Mouse (Mus musculus) cerebellum, adult 18-20 months (tissue): ENCODE results near the gene Gm17657.
"Not testable (repeated sequence)": the region's sequence is repeated elsewhere in the genome, so short reads cannot be mapped to it uniquely, and the experiment has no call there.

Experiments
- DNase-seq, 2 experiments: peaks; one replicate each; pipeline ENCODE4 v3.0.0; 2021

Gm17657 gene

DNA sequence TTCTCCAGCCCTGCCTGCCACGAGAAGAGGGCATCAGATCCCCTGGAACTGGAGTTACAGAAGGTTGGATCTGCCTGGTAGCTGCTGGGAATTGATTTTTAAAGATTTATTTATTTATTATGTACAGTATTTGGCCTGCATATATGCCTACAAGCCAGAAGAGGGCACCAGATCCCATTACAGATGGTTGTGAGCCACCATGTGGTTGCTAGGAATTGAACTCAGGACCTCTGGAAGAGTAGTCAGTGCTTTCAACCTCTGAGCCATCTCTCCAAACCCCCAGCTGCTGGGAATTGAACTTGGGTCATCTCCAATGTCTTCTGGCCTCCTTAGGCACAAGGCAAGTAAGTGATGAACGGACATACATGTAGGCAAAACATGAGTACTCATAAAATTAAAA is 5.4 kb downstream of the Gm17657 start:
- DNase-seq = no peak

DNA sequence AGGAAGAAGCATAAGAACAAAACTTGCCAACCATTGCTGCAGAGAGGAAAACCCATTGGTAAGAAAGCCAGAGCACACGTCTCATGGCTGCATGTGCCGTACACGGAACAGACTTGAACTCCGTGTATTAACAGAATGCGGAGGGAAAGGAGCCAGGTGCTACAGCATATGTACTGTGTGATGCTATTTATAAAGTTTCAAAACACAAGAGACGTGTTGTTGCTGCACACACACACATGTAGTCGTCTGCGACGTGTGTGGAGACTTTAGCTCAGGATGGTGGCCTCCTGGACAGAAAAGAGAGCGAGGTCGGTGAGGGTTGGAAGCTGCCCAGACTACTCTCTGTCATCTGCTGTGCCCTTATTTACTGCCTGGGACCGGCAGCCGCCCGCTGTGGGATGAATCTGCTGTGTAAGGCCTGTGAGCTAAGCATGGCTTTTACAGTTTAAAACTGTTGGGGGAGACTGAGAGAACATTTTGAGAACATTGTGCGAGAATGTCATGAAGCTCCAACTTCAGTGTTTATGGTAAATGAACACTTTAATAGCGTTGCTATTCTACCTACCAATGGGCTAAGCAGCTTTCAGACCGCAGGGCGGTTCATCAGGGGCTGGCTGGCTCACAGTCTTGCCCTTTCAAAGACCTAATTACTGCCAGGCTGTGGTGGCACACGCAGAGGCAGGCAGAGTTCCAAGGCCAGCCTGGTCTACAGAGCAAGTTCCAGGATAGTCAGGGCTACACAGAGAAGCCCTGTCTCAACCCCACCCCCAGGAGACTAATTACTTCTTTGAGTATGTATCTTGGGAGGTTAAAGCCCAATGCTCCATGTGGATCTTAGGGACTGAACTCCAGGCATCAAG is 6.4 kb downstream of the Gm17657 start:
- peak; percentile 62 to 63 for DNase-seq

GRCm38 (mm10) chr17:29541419-29541818 is 8.0 kb downstream of the Gm17657 start:
- DNase-seq = peak; percentile 62 to 66

DNA sequence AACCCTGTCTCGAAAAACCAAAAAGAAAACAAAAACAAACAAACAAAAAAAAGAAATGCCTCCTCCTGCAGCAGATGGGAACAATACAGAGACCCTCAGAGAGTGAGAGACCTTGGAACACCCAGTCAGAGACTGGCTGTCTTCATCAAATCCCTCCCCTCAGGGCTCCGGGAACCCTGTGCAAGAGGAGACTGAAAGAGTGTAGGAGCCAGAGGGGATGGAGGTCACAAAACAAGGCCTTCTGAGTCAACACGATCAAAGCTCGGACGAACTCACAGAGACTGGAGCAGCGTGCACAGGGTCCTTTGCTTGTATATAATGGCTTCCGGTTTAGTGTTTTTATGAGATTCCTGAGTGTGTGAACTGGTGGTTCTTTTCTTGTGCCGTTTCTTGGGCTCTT is 9.0 kb downstream of the Gm17657 start:
- DNase-seq = no peak

DNA sequence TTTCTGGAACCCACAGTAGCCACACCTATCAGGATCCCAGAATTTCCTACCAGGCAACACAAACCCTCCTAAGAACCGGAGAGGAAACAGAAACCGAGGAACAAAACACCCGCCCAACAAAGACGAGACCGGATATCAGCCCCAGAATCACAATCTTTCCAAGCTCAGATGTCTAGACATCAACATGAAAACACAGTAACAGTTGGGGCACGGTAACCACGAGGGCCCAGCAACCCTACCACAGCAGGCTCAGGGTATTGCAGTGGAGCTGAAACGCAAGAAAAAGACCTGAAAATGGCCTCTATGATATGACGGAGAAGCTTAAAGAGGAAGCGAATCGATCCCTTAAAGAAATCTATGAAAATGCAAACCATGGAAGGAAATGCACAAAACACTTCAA is 15.6 kb downstream of the Gm17657 start:
- DNase-seq = no peak

DNA sequence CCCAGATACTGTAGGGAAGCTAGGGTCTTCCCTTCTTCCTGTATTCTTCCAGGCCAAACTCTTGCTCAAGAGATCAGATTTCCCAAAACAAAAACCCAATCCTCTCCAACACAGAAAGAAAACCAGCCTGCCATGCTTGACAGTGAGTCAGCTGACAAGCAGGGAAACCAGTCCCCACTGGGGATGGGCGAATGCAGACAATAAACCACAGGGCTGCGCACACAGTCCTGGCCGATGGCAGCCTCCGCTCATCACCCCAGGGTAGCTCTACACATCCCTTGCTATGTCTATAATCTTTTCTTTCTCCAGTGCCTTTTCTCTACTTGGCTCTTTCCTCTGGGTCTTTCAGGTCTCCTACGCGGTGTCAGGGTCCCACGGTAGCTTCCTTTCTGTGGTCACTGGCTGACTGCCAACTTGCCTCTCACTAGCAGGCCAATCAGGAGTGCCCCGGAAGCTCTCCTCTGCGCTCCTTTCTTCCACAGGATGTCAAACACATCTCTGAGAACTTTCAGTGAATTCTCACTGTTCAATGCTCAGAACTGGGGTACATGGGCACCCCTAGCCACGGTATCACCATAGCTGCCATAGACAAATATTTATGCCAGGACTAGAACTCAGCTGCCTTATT is 17.6 kb downstream of the Gm17657 start:
- DNase-seq = no peak

GRCm38 (mm10) chr17:29531278-29531677 is 18.2 kb downstream of the Gm17657 start:
- no peak for DNase-seq

DNA sequence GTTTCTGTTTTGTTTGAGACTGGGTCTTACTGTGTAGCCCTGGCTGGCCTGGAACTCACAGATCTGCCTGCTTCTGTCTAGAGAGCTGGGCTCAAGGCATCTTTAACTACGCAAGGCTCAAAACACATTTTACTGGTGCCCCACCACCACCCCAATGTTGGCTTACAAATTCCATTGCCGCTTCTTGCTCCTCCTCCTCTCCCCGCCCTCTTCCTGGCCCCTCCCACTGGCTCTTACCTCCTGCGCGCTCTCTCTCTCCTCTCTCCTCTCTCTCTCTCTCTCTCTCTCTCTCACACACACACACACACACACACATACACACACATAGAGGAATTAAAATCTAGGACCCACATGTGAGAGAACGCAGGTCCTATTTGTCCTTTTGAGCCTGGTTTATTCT is 18.9 kb downstream of the Gm17657 start:
- DNase-seq = no peak

DNA sequence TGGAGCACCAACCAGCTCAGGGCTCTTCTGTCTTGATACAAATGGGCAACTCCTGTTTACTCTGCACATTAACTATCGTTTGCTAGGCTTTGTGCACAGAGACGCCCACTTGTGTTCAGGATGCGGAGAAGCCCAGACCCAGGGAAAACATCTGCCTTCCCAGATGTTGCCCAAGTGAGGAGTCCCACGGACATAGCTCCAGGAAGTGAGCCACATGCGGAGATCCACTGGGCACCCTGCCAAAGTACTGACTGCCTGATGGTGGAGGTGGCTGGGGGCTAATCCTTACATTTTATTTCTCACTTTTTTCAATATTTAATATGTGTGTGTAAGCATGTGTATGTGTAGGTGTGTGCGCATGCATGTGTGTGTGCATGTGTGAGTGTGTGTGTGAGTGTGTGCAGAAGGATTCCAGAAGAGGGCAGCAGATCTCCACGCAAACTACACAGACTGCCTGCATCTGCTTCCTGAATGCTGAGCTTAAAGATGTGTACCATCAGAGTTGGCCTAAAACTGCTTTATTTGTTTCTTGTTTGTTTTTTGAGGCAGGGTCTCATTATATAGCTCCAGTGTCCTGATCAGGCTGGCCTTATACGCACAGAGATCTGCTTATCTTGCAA is 20.8 kb downstream of the Gm17657 start:
- no peak for DNase-seq

DNA sequence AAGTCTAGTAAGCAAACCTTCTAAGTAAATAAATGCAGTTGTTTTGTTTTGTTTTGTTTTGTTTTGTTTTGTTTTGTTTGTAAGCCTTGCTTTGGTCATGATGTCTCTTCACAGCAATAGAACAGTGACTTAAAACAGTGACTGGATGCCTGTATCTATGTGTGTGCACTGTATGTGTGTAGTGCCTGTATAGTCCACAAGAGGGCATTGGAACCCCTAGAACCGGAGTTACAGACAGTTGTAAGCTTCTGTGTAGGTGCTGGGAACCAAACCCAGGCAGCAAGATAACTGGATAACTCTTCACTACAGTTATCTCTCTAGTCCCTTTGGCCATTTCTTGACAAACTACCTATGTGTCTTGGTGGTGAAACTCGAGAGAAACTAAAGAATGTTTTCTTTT is 23.8 kb downstream of the Gm17657 start:
- no peak for DNase-seq

DNA sequence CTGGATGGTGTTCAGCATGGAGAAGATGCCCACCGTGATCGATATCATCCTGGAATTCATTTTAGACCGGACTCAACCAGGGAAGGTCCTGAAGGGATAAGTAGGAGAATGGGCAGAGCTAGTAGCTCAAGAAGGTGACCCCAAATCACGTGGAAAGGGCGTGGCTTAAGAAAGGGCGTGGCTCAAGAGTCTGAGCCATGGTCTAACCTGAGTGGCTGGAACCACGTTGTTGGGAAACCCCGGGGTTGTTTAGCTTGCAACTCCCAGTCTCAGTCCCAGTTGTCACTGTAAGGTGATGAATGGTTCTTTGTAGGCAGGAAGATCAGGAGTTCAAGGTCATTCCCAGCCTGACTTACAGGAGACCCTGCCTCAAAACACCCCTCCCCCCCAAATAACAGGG is 29.7 kb downstream of the Gm17657 start:
- DNase-seq = no peak

- not testable (repeated sequence) for DNase-seq
These were observed 30.8 kb downstream of the Gm17657 start for GRCm38 (mm10) chr17:29518665-29519064.

DNA sequence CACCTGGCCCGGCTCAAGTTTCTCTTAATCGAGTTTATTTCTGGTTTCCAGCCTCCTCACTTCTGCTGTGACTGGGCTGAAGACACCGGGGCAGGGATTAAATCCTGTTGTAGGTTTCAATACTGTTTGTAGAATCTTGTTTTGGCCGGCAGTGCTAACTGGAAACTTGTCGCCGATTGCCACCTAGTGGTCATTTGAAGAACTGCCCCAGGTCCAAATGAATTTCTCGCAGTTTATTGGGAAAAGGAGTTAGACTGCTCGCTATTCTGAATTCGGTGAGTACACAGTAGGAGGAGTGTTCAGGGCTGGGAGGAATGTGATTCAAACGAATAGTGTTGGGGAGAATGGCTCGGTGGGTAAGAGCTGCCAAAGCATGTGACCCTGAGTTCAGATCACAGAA is 35.0 kb downstream of the Gm17657 start:
- DNase-seq = peak; percentile 72 to 87

- DNase-seq = no peak
These were observed 36.3 kb downstream of the Gm17657 start for GRCm38 (mm10) chr17:29513044-29513730.

DNA sequence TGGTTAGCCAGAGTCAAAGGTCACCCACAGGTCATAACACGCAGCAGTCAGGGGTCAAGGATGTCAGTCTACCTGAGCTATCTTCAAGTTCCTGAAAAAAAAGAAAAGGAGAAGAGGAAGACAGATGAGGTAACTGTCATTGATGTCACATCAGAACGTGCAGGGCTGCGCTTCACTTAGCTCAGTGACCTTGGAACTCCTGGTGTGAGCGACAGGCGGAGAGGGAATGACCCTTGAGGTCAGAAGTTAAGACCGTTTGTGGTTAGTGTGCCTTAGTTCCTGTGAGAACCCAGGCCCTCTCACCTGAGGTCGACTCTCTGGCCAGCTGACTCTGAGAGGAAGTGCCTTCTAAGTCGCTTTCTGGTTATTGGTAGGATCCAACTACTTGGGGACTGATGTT is 38.7 kb downstream of the Gm17657 start:
- no peak for DNase-seq

DNA sequence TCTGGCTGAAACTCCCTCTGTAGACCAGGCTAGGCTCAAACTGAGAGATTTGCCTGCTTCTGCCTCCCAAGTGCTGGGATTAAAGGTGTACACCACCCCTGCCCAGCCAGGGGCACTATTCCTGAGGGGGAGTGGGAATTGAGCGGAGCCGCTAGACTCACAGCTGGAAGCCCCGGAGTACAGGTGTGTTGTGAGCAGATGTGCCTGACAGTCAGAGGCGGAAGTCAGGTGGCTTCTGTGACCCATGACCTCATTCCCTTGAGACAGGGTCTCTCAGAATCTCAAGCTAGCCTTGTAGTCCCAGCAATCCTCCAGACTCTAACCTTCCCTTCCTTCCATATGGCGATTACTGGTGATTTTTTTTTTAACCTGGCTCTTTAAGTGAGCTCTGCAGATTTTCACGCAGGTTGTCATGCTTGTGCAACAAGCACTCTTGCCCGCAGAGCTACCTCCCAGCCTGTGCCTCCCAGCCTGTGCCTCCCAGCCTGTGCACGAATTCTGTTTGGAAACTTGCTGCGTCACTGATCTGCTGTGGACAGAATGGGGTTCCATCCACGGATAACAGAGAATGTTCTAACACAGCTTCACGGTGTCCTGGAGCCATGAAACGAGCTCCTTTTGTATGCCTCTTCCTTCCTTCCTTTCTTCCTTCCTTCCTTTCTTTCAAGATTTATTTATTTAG is 40.4 kb downstream of the Gm17657 start:
- no peak for DNase-seq

- DNase-seq = no peak
These were observed 45.7 kb downstream of the Gm17657 start for GRCm38 (mm10) chr17:29503700-29504099.

DNA sequence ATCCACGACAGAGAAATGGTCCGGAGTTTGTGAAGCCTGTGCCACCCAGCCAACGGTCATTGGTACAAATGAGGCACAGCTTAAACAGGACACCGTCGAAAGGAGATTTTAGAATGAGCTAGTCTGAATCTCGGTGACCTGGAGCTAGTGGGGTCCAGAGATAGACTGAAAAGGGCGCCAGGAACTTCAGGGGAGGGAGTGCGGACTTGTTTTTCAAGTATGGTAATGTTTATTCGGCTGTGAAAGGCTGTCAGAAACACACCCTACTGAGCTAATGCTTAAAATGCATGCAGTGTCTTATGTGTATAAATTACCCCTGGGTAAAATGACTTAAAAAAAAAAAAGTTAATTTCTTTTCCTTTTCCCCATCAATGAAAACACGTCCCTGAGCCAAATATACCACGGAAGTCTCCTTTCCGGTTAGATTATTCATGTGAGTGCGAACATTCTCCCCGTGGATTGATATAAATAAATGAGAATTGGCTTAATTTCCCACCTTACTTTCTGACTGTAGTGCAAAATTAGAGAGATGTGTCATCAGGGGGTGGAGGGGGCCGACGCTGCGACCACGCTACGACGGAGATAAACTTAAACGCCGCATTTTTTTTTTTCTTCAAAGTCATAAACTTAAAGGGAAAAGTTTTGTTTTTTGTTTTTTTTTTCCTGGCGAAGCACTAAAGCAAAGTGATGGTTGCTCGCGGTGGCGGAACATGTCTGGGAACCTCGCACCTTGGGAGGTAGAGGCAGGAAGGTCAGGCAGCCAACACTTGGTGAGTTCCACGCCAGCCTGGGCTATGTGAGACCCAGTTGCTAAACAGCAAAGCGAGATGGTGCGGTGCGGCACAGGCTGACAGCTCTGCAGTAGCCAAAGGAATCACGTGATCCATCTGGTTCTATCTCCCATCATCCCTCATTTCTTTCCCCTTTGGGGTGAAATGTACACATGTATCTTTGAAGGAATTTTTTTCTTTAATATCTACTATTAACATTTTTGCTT is 46.5 kb downstream of the Gm17657 start:
- DNase-seq = no peak

DNA sequence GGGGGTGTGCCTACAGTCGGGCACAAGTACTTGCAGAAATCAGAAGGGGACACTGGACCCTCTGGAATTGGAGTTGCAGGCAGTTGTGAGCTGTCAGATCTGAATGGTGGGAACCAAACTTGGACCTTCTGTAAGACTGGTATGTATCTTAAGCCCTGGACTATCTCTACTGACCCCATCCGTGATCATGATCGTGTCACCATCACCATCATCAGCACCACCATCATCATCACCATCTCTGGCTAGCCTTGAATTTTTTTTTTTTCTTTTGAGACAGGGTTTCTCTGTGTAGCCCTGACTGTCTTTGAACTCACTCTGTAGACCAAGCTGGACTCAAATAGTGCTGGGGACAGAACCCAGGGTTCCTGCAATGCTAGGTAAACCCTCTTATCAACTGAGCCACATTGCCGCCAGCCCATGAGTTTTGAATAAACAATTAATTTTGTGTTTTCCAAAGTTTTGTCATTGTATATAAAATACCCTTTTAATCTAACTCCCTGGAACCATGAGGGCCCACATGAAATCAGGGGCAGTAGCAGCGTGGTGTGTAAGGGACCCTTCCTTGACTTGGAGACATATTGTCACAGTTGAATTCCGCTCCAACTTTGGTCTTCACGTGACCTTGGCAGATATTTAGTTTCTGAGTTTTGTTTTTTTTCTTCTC is 47.3 kb downstream of the Gm17657 start:
- no peak for DNase-seq

DNA sequence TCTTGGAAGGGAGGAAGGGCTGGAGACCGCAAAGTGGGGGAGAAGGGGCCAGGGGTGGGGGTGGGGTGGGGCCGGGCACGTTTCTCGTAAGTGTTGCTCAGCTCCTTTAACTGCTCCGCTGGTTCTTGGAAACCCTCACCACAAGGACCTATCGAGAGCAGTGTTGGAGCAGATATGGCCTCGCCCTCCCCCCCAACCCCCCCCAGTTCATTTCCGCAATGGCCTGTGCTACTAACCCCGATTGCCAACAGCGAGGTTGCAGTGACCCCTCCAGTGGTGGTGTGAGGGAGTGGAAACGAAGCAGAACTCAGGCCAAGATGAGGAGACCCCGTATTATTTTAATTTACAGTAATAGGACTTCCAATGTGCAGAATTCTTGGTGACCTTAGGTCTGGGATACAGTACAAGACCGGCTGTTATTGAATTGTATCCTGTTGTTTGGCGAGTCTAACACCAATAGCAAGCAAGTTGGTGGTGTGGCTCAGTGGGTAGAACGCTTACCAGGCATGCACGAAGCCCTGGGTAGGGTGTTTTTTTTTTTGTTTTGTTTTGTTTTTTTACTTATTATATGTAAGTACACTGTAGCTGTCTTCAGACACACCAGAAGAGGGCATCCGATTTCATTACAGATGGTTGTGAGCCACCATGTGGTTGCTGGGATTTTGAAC is 48.5 kb downstream of the Gm17657 start:
- DNase-seq = no peak
